Mouse (Mus musculus) NIH3T3 (cell line): ENCODE results near the gene Tulp2.
A peak's percentile ranks its signal among the peaks of the same experiment; 100 is the strongest.
"Not testable (repeated sequence)": the region's sequence is repeated elsewhere in the genome, so short reads cannot be mapped to it uniquely, and the experiment has no call there.

Source experiments
- DNase-seq: peaks from one replicate; pipeline ENCODE4 v3.0.0-alpha.2; 2012; ENCODE audit warnings: low read depth

Gene Tulp2

GRCm38 (mm10) chr7:45522194-45522752 is 40.6 kb downstream of the Tulp2 start:
- no peak for DNase-seq

GRCm38 (mm10) chr7:45522957-45523676 is 41.4 kb downstream of the Tulp2 start:
- DNase-seq = peak; percentile 38

GRCm38 (mm10) chr7:45523678-45524170 is 42.0 kb downstream of the Tulp2 start:
- no peak for DNase-seq

GRCm38 (mm10) chr7:45524841-45525621 is 43.4 kb downstream of the Tulp2 start:
- DNase-seq = peak; percentile 68

GRCm38 (mm10) chr7:45525809-45526473 is 44.3 kb downstream of the Tulp2 start, which contains the start of the genes Ppp1r15a and Plekha4:
Gene Ppp1r15a (minus strand): TSS chr7:45526268.
Gene Plekha4 (plus strand): TSS chr7:45526330.
- peak; percentile 98 for DNase-seq

- DNase-seq = peak; percentile 60
Measured at GRCm38 (mm10) chr7:45526474-45527120, 44.9 kb downstream of the Tulp2 start.

GRCm38 (mm10) chr7:45527169-45527568 is 45.5 kb downstream of the Tulp2 start:
- not testable (repeated sequence) for DNase-seq

GRCm38 (mm10) chr7:45529461-45529860 is 47.8 kb downstream of the Tulp2 start:
- DNase-seq = peak; percentile 63

- peak; percentile 62 for DNase-seq
Measured at GRCm38 (mm10) chr7:45530643-45531042, 49.0 kb downstream of the Tulp2 start.

GRCm38 (mm10) chr7:45535676-45536075 is 54.0 kb downstream of the Tulp2 start:
- DNase-seq = peak; percentile 64

- no peak for DNase-seq
Measured at GRCm38 (mm10) chr7:45537602-45538001, 55.9 kb downstream of the Tulp2 start.

GRCm38 (mm10) chr7:45538163-45539041 is 56.7 kb downstream of the Tulp2 start:
- peak; percentile 57 for DNase-seq

GRCm38 (mm10) chr7:45539095-45539494 is 57.4 kb downstream of the Tulp2 start:
- no peak for DNase-seq

GRCm38 (mm10) chr7:45540213-45540612 is 58.5 kb downstream of the Tulp2 start:
- peak; percentile 61 for DNase-seq

GRCm38 (mm10) chr7:45544525-45544924 is 62.8 kb downstream of the Tulp2 start:
- no peak for DNase-seq

- DNase-seq = no peak
Measured at GRCm38 (mm10) chr7:45549641-45550436, 68.2 kb downstream of the Tulp2 start.

GRCm38 (mm10) chr7:45550821-45551511 is 69.3 kb downstream of the Tulp2 start:
- DNase-seq = no peak

GRCm38 (mm10) chr7:45551512-45551883 is 69.8 kb downstream of the Tulp2 start:
- DNase-seq = no peak

GRCm38 (mm10) chr7:45553519-45553918 is 71.8 kb downstream of the Tulp2 start:
- no peak for DNase-seq
